Mouse (Mus musculus) MEL (cell line): ENCODE measurements around the gene Pla2g16. TPM values are rescaled to one million over a fixed set of nuclear protein-coding genes. Genes with fewer than 3 reads are reported as not detected.

ENCODE experiments used
- DNase-seq: peaks from one replicate; pipeline ENCODE4 v3.0.0; 2011; ENCODE audit warnings: low read depth, low spot score
- H3K27ac ChIP-seq: 2 replicates; pipeline ENCODE4 v1.5.1; 2012; ENCODE audit warnings: low read depth, mild to moderate bottlenecking, control low read depth, low read length, moderate library complexity; ENCODE audit not compliant: control insufficient read depth
- H3K27me3 ChIP-seq, 2 experiments: fragments of 150-350 bp in 1 of 2; sonication (generic) in 1 of 2; 2 replicates each; pipeline ENCODE4 v1.6.1; 2012; ENCODE audit warnings: low read length in 2 of 2, mild to moderate bottlenecking in 2 of 2, improper control_type of control experiment in 1 of 2, moderate library complexity in 1 of 2; ENCODE audit not compliant: insufficient read depth in 2 of 2, control insufficient read depth in 1 of 2
- H3K36me3 ChIP-seq, 2 experiments: 2 replicates each; pipeline ENCODE4 v1.6.1; 2012 to 2014; ENCODE audit warnings: low read length in 2 of 2, improper control_type of control experiment in 1 of 2, inconsistent platforms in 1 of 2, mild to moderate bottlenecking in 1 of 2; ENCODE audit not compliant: insufficient read depth in 2 of 2, control insufficient read depth in 1 of 2
- H3K4me1 ChIP-seq, 2 experiments: fragments of 150-350 bp in 1 of 2; sonication (generic) in 1 of 2; 2 replicates each; pipeline ENCODE4 v1.6.1; 2012; ENCODE audit warnings: low read length in 2 of 2, improper control_type of control experiment in 1 of 2, mild to moderate bottlenecking in 1 of 2; ENCODE audit not compliant: insufficient read depth in 2 of 2, control insufficient read depth in 1 of 2
- H3K4me3 ChIP-seq, 2 experiments: fragments of 150-350 bp in 1 of 2; sonication (generic) in 1 of 2; 2 replicates each; pipeline ENCODE4 v1.5.1; 2012; ENCODE audit warnings: low read depth in 2 of 2, low read length in 2 of 2, mild to moderate bottlenecking in 2 of 2, moderate library complexity in 2 of 2, control low read depth in 1 of 2, improper control_type of control experiment in 1 of 2; ENCODE audit not compliant: control insufficient read depth in 1 of 2, insufficient read depth in 1 of 2
- H3K79me2 ChIP-seq: 2 replicates; pipeline ENCODE4 v1.6.1; 2012; ENCODE audit warnings: mild to moderate bottlenecking, low read length, moderate library complexity; ENCODE audit not compliant: control insufficient read depth, poor library complexity, insufficient read depth
- H3K9ac ChIP-seq: 2 replicates; pipeline ENCODE4 v1.6.1; 2012; ENCODE audit warnings: low read depth, mild to moderate bottlenecking, control low read depth, low read length, moderate library complexity; ENCODE audit not compliant: control insufficient read depth, poor library complexity, severe bottlenecking
- H3K9me3 ChIP-seq: fragments of 150-350 bp; sonication (generic); replicated peaks from 2 replicates; pipeline ENCODE4 v1.6.1; 2012; ENCODE audit warnings: mild to moderate bottlenecking, low read length, improper control_type of control experiment, moderate library complexity; ENCODE audit not compliant: insufficient read depth
- E2F4 ChIP-seq: IDR thresholded peaks from 2 replicates; pipeline ENCODE4 v1.6.1; 2011; ENCODE audit warnings: low read depth, low read length, improper control_type of control experiment, borderline replicate concordance
- ETS1 ChIP-seq: IDR thresholded peaks from 2 replicates; pipeline ENCODE4 v1.6.1; 2012; ENCODE audit warnings: low read depth, mild to moderate bottlenecking, inconsistent platforms, low read length, improper control_type of control experiment, moderate library complexity
- GABPA ChIP-seq: IDR thresholded peaks from 2 replicates; pipeline ENCODE4 v1.6.1; 2012; ENCODE audit warnings: low read depth, mild to moderate bottlenecking, inconsistent platforms, low read length, improper control_type of control experiment, moderate library complexity
- GATA1 ChIP-seq: IDR thresholded peaks from 2 replicates; pipeline ENCODE4 v1.6.1; 2011; ENCODE audit warnings: low read depth, low read length, improper control_type of control experiment
- HCFC1 ChIP-seq: IDR thresholded peaks from 2 replicates; pipeline ENCODE4 v1.6.1; 2012; ENCODE audit warnings: low read depth, mild to moderate bottlenecking, inconsistent platforms, low read length, improper control_type of control experiment, moderate library complexity
- JUND ChIP-seq: IDR thresholded peaks from 2 replicates; pipeline ENCODE4 v1.6.1; 2011; ENCODE audit warnings: low read depth, mild to moderate bottlenecking, improper control_type of control experiment, low read length
- KAT2A ChIP-seq: conservative IDR thresholded peaks from 2 replicates; pipeline ENCODE4 v1.6.1; 2012; ENCODE audit warnings: low read depth, low read length, improper control_type of control experiment, inconsistent platforms
- MAZ ChIP-seq: IDR thresholded peaks from 2 replicates; pipeline ENCODE4 v1.6.1; 2012; ENCODE audit warnings: low read depth, mild to moderate bottlenecking, inconsistent platforms, low read length, improper control_type of control experiment
- MXI1 ChIP-seq: IDR thresholded peaks from 2 replicates; pipeline ENCODE4 v1.6.1; 2011; ENCODE audit warnings: mild to moderate bottlenecking, low read depth, low read length, improper control_type of control experiment
- NELFE ChIP-seq: IDR thresholded peaks from 2 replicates; pipeline ENCODE4 v1.6.1; 2011; ENCODE audit warnings: low read depth, low read length, improper control_type of control experiment
- NRF1 ChIP-seq: IDR thresholded peaks from 2 replicates; pipeline ENCODE4 v1.6.1; 2014; ENCODE audit warnings: low read depth, mild to moderate bottlenecking, inconsistent platforms, low read length, improper control_type of control experiment, moderate library complexity; ENCODE audit not compliant: poor library complexity, insufficient read depth, severe bottlenecking
- POLR2AphosphoS2 ChIP-seq: IDR thresholded peaks from 2 replicates; pipeline ENCODE4 v1.6.1; 2011; ENCODE audit warnings: low read length, improper control_type of control experiment
- POLR2AphosphoS5 ChIP-seq: IDR thresholded peaks from 2 replicates; pipeline ENCODE4 v1.6.1; 2012; ENCODE audit warnings: low read depth, borderline replicate concordance, mild to moderate bottlenecking, inconsistent platforms, low read length, moderate library complexity, mixed read lengths
- RAD21 ChIP-seq: IDR thresholded peaks from 2 replicates; pipeline ENCODE4 v1.6.1; 2011; ENCODE audit warnings: mild to moderate bottlenecking, low read depth, low read length, improper control_type of control experiment
- SIN3A ChIP-seq: IDR thresholded peaks from 2 replicates; pipeline ENCODE4 v1.6.1; 2012; ENCODE audit warnings: low read length, improper control_type of control experiment, inconsistent platforms
- SMC3 ChIP-seq: IDR thresholded peaks from 2 replicates; pipeline ENCODE4 v1.6.1; 2011; ENCODE audit warnings: low read depth, low read length, improper control_type of control experiment
- TAL1 ChIP-seq: IDR thresholded peaks from 2 replicates; pipeline ENCODE4 v1.6.1; 2012; ENCODE audit warnings: mild to moderate bottlenecking, inconsistent platforms, low read length, moderate library complexity, mixed read lengths
- TBP ChIP-seq: IDR thresholded peaks from 2 replicates; pipeline ENCODE4 v1.8.0; 2011; ENCODE audit warnings: low read depth, low read length, improper control_type of control experiment
- TCF12 ChIP-seq: IDR thresholded peaks from 2 replicates; pipeline ENCODE4 v1.6.1; 2014; ENCODE audit warnings: low read depth, mild to moderate bottlenecking, inconsistent platforms, low read length, improper control_type of control experiment, moderate library complexity
- UBTF ChIP-seq: IDR thresholded peaks from 2 replicates; pipeline ENCODE4 v1.6.1; 2012; ENCODE audit warnings: low read depth, mild to moderate bottlenecking, inconsistent platforms, low read length, improper control_type of control experiment, moderate library complexity, borderline replicate concordance; ENCODE audit not compliant: insufficient read depth
- USF2 ChIP-seq, 2 experiments: IDR thresholded peaks; 2 replicates each; pipeline ENCODE4 v1.6.1; 2011 to 2012; ENCODE audit warnings: improper control_type of control experiment in 2 of 2, low read length in 2 of 2, borderline replicate concordance in 1 of 2, inconsistent platforms in 1 of 2, low read depth in 1 of 2, mild to moderate bottlenecking in 1 of 2; ENCODE audit not compliant: insufficient read depth in 1 of 2
- polyA plus RNA-seq, 2 experiments: library from polyadenylated mRNA; stranded (reverse) in 1 of 2; unstranded in 1 of 2; fragments of >175 nt in 1 of 2; fragments of >200 nt in 1 of 2; gene quantifications; 2 replicates each; pipeline versions ENCODE4 v1.2.1 to v1.2.4; 2012; ENCODE audit warnings: low replicate concordance in 2 of 2, low read depth in 1 of 2; ENCODE audit not compliant: insufficient read length in 2 of 2, insufficient read depth in 1 of 2, missing spikeins in 1 of 2
- total RNA-seq: library from RNA; depleted of rRNA; stranded (reverse); fragments of 300-350 nt; gene quantifications from 2 replicates; pipeline ENCODE4 v1.2.3, GENCODE M21; 2012

Gene Pla2g16
- total and polyA plus RNA-seq, 3 experiments: 19.0 to 24.7 TPM; not detected in 1

GRCm38 (mm10) chr19:7606801-7607689, 49.8 kb downstream of the Pla2g16 start, which contains the start of gene Lgals12:
Gene Lgals12 (minus strand): TSS chr19:7607193.
- no peak for DNase-seq
- H3K27me3 ChIP-seq: no peaks in the 10 kb centered on the region

DNA sequence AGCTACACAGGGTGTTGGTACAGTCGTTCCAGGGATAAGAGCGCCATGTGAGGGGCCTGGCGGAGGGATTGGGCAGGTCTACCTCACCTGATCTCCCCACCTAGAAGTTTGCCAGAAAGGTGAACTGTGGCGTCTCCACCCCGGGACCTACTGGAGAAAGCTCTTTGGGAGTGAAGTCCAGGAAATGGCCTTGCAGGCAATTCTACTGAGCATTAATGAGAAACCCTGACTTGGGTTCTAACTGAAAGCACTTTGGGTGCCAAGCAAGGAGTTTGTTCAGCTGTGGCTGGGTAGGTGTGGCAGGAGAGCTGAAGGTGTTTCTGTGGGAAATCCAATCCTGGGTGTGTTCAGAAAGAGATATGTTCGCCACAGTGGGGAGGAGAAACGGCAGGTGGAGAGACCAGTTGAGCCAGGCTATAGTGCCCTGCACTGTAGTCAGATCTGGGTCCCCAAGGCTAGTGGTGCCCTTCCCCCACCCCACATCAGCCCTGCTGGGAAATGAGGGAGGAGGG, 50.5 kb downstream of the Pla2g16 start:
- Histone ChIP-seq H3K27ac (no peak overlapping the region), H3K27me3 (no peaks in the 10 kb centered on the region)
- no peak for DNase-seq

More at GRCm38 (mm10) chr19:7606801-7607689, 49.8 kb downstream of the Pla2g16 start, which contains the start of gene Lgals12:
- Histone ChIP-seq H3K4me1 (no peaks in the 10 kb centered on the region), H3K36me3 (no peaks in the 10 kb centered on the region), H3K9me3 (no peaks in the 10 kb centered on the region), H3K27ac (no peak within 1 kb of the TSS), H3K79me2 (no peaks in the 10 kb centered on the region), H3K4me3 (no peak within 1 kb of the TSS), H3K9ac (no peak within 1 kb of the TSS)
- no peak for TF ChIP-seq NRF1
- no peak for TF ChIP-seq MAZ
- TF ChIP-seq USF2 (IDR thresholded peaks at IDR 0.05; ENCODE audit: borderline replicate concordance in 1 of 2, insufficient read depth in 1 of 2, low read depth in 1 of 2, low read length in 2 of 2): no peak
- no peak for TF ChIP-seq NELFE
- TF ChIP-seq SIN3A: no peak
- TF ChIP-seq MXI1: no peak
- TF ChIP-seq SMC3: no peak
- TF ChIP-seq TBP: no peak
- no peak for TF ChIP-seq UBTF
- no peak for TF ChIP-seq POLR2AphosphoS2
- TF ChIP-seq TCF12: no peak
- TF ChIP-seq TAL1: no peak
- no peak for TF ChIP-seq RAD21
- TF ChIP-seq KAT2A: no peak

More for the DNA sequence above, 50.5 kb downstream of the Pla2g16 start:
- no peaks in the 10 kb centered on the region for H3K79me2 ChIP-seq
- no peaks in the 10 kb centered on the region for H3K36me3 ChIP-seq
- no peak overlapping the region for H3K4me3 ChIP-seq
- no peak for TF ChIP-seq TBP
- no peak for TF ChIP-seq USF2 (IDR thresholded peaks at IDR 0.05; ENCODE audit: borderline replicate concordance in 1 of 2, insufficient read depth in 1 of 2, low read depth in 1 of 2, low read length in 2 of 2)
- TF ChIP-seq POLR2AphosphoS5: no peak
- TF ChIP-seq GABPA: no peak
- no peak for TF ChIP-seq ETS1
- no peak for TF ChIP-seq JUND
- TF ChIP-seq MXI1: no peak
- TF ChIP-seq RAD21: no peak
- no peak for TF ChIP-seq E2F4
- TF ChIP-seq TCF12: no peak
- TF ChIP-seq HCFC1: no peak
- no peak for TF ChIP-seq GATA1
- no peak overlapping the region for H3K9ac ChIP-seq
- no peaks in the 10 kb centered on the region for H3K4me1 ChIP-seq
- no peaks in the 10 kb centered on the region for H3K9me3 ChIP-seq
